Mouse (Mus musculus) CH12.LX (cell line): ENCODE measurements around the gene Mpig6b. TPM values are rescaled to one million over a fixed set of nuclear protein-coding genes. Genes with fewer than 3 reads are reported as not detected.

Experiments used
- DNase-seq: peaks from one replicate; pipeline ENCODE4 v3.0.0-alpha.2; 2013; ENCODE audit errors: extremely low read depth
- H3K27ac ChIP-seq: 2 replicates; pipeline ENCODE4 v1.5.1; 2012; ENCODE audit warnings: low read depth, mild to moderate bottlenecking, control low read depth, moderate library complexity; ENCODE audit not compliant: insufficient read depth
- H3K27me3 ChIP-seq: replicated peaks from 2 replicates; pipeline ENCODE3; 2012; ENCODE audit warnings: inconsistent platforms
- H3K36me3 ChIP-seq, 2 experiments: replicated peaks in 1 of 2; 2 replicates each; pipeline versions ENCODE3 to v1.6.1; 2012; ENCODE audit warnings: inconsistent platforms in 1 of 2, low read length in 1 of 2, mild to moderate bottlenecking in 1 of 2, mixed read lengths in 1 of 2, moderate library complexity in 1 of 2; ENCODE audit not compliant: control insufficient read depth in 1 of 2, insufficient read depth in 1 of 2
- H3K4me1 ChIP-seq, 2 experiments: 2 replicates each; pipeline ENCODE4 v1.6.1; 2012; ENCODE audit warnings: inconsistent platforms in 1 of 2, moderate library complexity in 1 of 2; ENCODE audit not compliant: insufficient read depth in 2 of 2, control insufficient read depth in 1 of 2
- H3K4me2 ChIP-seq: 2 replicates; pipeline ENCODE4 v1.6.1; 2012; ENCODE audit warnings: low read depth, mild to moderate bottlenecking, control low read depth; ENCODE audit not compliant: poor library complexity, insufficient read depth, severe bottlenecking
- H3K4me3 ChIP-seq, 3 experiments: fragments of 150-350 bp in 1 of 3; sonication (generic) in 1 of 3; replicated peaks in 1 of 3; 2 replicates each; pipeline versions ENCODE3 to v1.5.1; 2011 to 2012; ENCODE audit warnings: low read depth in 2 of 3, low read length in 2 of 3, mild to moderate bottlenecking in 2 of 3, moderate library complexity in 2 of 3, control low read depth in 1 of 3, improper control_type of control experiment in 1 of 3, inconsistent platforms in 1 of 3, mixed read lengths in 1 of 3; ENCODE audit not compliant: poor library complexity in 1 of 3
- H3K79me2 ChIP-seq: replicated peaks from 2 replicates; pipeline ENCODE4 v1.6.1; 2012; ENCODE audit warnings: mild to moderate bottlenecking, moderate library complexity; ENCODE audit not compliant: control insufficient read depth, poor library complexity, insufficient read depth, severe bottlenecking; ENCODE audit errors: extremely low read depth
- H3K9ac ChIP-seq: 2 replicates; pipeline ENCODE4 v1.6.1; 2012; ENCODE audit warnings: low read depth, mild to moderate bottlenecking, control low read depth, moderate library complexity; ENCODE audit not compliant: insufficient read depth
- H3K9me3 ChIP-seq: replicated peaks from 2 replicates; pipeline ENCODE3; 2012; ENCODE audit warnings: low read length, inconsistent platforms, mixed read lengths
- BHLHE40 ChIP-seq: IDR thresholded peaks from 2 replicates; pipeline ENCODE4 v1.6.1; 2011; ENCODE audit warnings: mild to moderate bottlenecking, low read depth, low read length, improper control_type of control experiment
- CHD1 ChIP-seq: IDR thresholded peaks from 2 replicates; pipeline ENCODE4 v1.6.1; 2012; ENCODE audit warnings: low read depth, low read length, improper control_type of control experiment, inconsistent platforms
- CHD2 ChIP-seq: IDR thresholded peaks from 2 replicates; pipeline ENCODE4 v1.6.1; 2011; ENCODE audit warnings: low read length, improper control_type of control experiment
- ELF1 ChIP-seq: IDR thresholded peaks from 2 replicates; pipeline ENCODE4 v1.6.1; 2014; ENCODE audit warnings: low read depth, mild to moderate bottlenecking, inconsistent platforms, low read length, improper control_type of control experiment
- EP300 ChIP-seq: IDR thresholded peaks from 2 replicates; pipeline ENCODE4 v1.6.1; 2011; ENCODE audit warnings: low read length, improper control_type of control experiment
- ETS1 ChIP-seq: conservative IDR thresholded peaks from 2 replicates; pipeline ENCODE4 v1.6.1; 2012; ENCODE audit warnings: low read depth, mild to moderate bottlenecking, inconsistent platforms, low read length, improper control_type of control experiment, moderate library complexity
- GABPA ChIP-seq: IDR thresholded peaks from 2 replicates; pipeline ENCODE4 v1.6.1; 2012; ENCODE audit warnings: low read depth, low read length, improper control_type of control experiment, inconsistent platforms; ENCODE audit not compliant: insufficient replicate concordance
- JUN ChIP-seq: IDR thresholded peaks from 2 replicates; pipeline ENCODE4 v1.6.1; 2011; ENCODE audit warnings: low read depth, mild to moderate bottlenecking, low read length, improper control_type of control experiment, moderate library complexity; ENCODE audit not compliant: insufficient read depth
- JUND ChIP-seq: conservative IDR thresholded peaks from 2 replicates; pipeline ENCODE4 v1.6.1; 2011; ENCODE audit warnings: low read depth, low read length, improper control_type of control experiment
- MAFK ChIP-seq: IDR thresholded peaks from 2 replicates; pipeline ENCODE4 v1.6.1; 2011; ENCODE audit warnings: low read length, improper control_type of control experiment; ENCODE audit not compliant: insufficient replicate concordance
- MAZ ChIP-seq: IDR thresholded peaks from 2 replicates; pipeline ENCODE4 v1.6.1; 2012; ENCODE audit warnings: low read depth, mild to moderate bottlenecking, inconsistent platforms, low read length, improper control_type of control experiment, moderate library complexity
- MEF2A ChIP-seq: IDR thresholded peaks from 2 replicates; pipeline ENCODE4 v1.6.1; 2014; ENCODE audit warnings: low read depth, mild to moderate bottlenecking, inconsistent platforms, low read length, improper control_type of control experiment, borderline replicate concordance
- MXI1 ChIP-seq: IDR thresholded peaks from 2 replicates; pipeline ENCODE4 v1.6.1; 2011; ENCODE audit warnings: mild to moderate bottlenecking, low read depth, low read length, improper control_type of control experiment
- NELFE ChIP-seq: IDR thresholded peaks from 2 replicates; pipeline ENCODE4 v1.6.1; 2011; ENCODE audit warnings: low read depth, low read length, improper control_type of control experiment
- NRF1 ChIP-seq: IDR thresholded peaks from 2 replicates; pipeline ENCODE4 v1.6.1; 2014; ENCODE audit warnings: low read depth, mild to moderate bottlenecking, inconsistent platforms, low read length, improper control_type of control experiment, moderate library complexity
- PAX5 ChIP-seq: IDR thresholded peaks from 2 replicates; pipeline ENCODE4 v1.6.1; 2012; ENCODE audit warnings: low read length, inconsistent platforms, mixed read lengths
- POLR2A ChIP-seq: IDR thresholded peaks from 2 replicates; pipeline ENCODE4 v1.6.1; 2011; ENCODE audit warnings: low read depth, mild to moderate bottlenecking, improper control_type of control experiment, low read length
- RAD21 ChIP-seq: IDR thresholded peaks from 2 replicates; pipeline ENCODE4 v1.6.1; 2011; ENCODE audit warnings: low read depth, mild to moderate bottlenecking, low read length, improper control_type of control experiment, moderate library complexity
- RCOR1 ChIP-seq: conservative IDR thresholded peaks from 2 replicates; pipeline ENCODE4 v1.6.1; 2012; ENCODE audit warnings: low read depth, mild to moderate bottlenecking, inconsistent platforms, low read length, improper control_type of control experiment
- SIN3A ChIP-seq: IDR thresholded peaks from 2 replicates; pipeline ENCODE4 v1.6.1; 2012; ENCODE audit warnings: low read length, improper control_type of control experiment, inconsistent platforms
- SMC3 ChIP-seq: IDR thresholded peaks from 2 replicates; pipeline ENCODE4 v1.6.1; 2011; ENCODE audit warnings: low read depth, low read length, improper control_type of control experiment
- TBP ChIP-seq: conservative IDR thresholded peaks from 2 replicates; pipeline ENCODE4 v1.6.1; 2011; ENCODE audit warnings: low read depth, low read length, improper control_type of control experiment
- UBTF ChIP-seq: IDR thresholded peaks from 2 replicates; pipeline ENCODE4 v1.6.1; 2012; ENCODE audit warnings: low read depth, mild to moderate bottlenecking, inconsistent platforms, low read length, improper control_type of control experiment, moderate library complexity
- USF1 ChIP-seq: IDR thresholded peaks from 2 replicates; pipeline ENCODE4 v1.6.1; 2014; ENCODE audit warnings: low read depth, mild to moderate bottlenecking, inconsistent platforms, low read length, improper control_type of control experiment
- dilution Hi-C: fragments of 300-500 bp; cut with MboI; formaldehyde crosslinking; loops from 2 replicates; pipeline ENCODE4 v1.14.3; 2020; ENCODE audit warnings: low sequenced_read_pairs; ENCODE audit not compliant: extremely low pct_unique_long_range_greater_than_20kb, extremely low pct_ligation_motif_present
- in situ Hi-C: fragments of 300-500 bp; cut with MboI; formaldehyde crosslinking; loops from 3 replicates; pipeline ENCODE4 v1.14.3; 2019; ENCODE audit warnings: low sequenced_read_pairs, low pct_ligation_motif_present, low pct_unique_long_range_greater_than_20kb, mixed read lengths
- polyA plus RNA-seq: library from polyadenylated mRNA; unstranded; fragments of >175 nt; gene quantifications from 2 replicates; pipeline ENCODE4 v1.2.1, GENCODE M21; 2012; ENCODE audit warnings: low read depth; ENCODE audit not compliant: insufficient read length
- total RNA-seq, 2 experiments: library from RNA; depleted of rRNA; stranded (reverse); fragments of 300-350 nt in 1 of 2; fragments of >200 nt in 1 of 2; gene quantifications; 2 replicates each; pipeline ENCODE4 v1.2.3; 2012 to 2014

The Mpig6b gene
- total and polyA plus RNA-seq, 3 experiments, result 0.10 TPM; not detected in 2

- Histone ChIP-seq H3K9ac (no peak overlapping the region), H3K27me3 (no peaks in the 10 kb centered on the region), H3K4me2 (no peak overlapping the region), H3K9me3 (no peaks in the 10 kb centered on the region), H3K4me3 (no peak overlapping the region), H3K27ac (no peak overlapping the region), H3K79me2 (no peaks in the 10 kb centered on the region), H3K4me1 (peaks cover 2 to 4% of the 10 kb centered on the region in 2 experiments; a peak in 3 of 4 replicates), H3K36me3 (peaks cover 47 to 83% of the 10 kb centered on the region in 2 experiments)
- in situ Hi-C loops (no loop called here), dilution Hi-C loops (no loop called here)
- DNase-seq, result peak; percentile 14
- no peak for TF ChIP-seq ELF1
- TF ChIP-seq MAZ, result no peak
- no peak for TF ChIP-seq ETS1
- no peak for TF ChIP-seq SIN3A
- no peak for TF ChIP-seq PAX5
- TF ChIP-seq USF1, result no peak
- TF ChIP-seq POLR2A, result no peak
- TF ChIP-seq MAFK, result no peak
- TF ChIP-seq SMC3, result no peak
- TF ChIP-seq UBTF, result no peak
- no peak for TF ChIP-seq NELFE
- no peak for TF ChIP-seq TBP
- TF ChIP-seq CHD2, result no peak
- no peak for TF ChIP-seq MXI1
- no peak for TF ChIP-seq RCOR1
- no peak for TF ChIP-seq CHD1
- no peak for TF ChIP-seq NRF1
Observed at GRCm38 (mm10) chr17:35060737-35061297, 5.2 kb downstream of the Mpig6b start.

GRCm38 (mm10) chr17:35060071-35060470 lies 5.9 kb downstream of the Mpig6b start:
- Histone ChIP-seq H3K27me3 (no peaks in the 10 kb centered on the region), H3K9ac (no peak overlapping the region), H3K4me3 (no peak overlapping the region), H3K4me1 (peaks cover 2 to 7% of the 10 kb centered on the region in 2 experiments; a peak in 3 of 4 replicates), H3K79me2 (no peaks in the 10 kb centered on the region), H3K36me3 (peaks cover 52 to 84% of the 10 kb centered on the region in 2 experiments), H3K9me3 (no peaks in the 10 kb centered on the region), H3K27ac (no peak overlapping the region), H3K4me2 (no peak overlapping the region)
- in situ Hi-C loops (no loop called here), dilution Hi-C loops (no loop called here)
- no peak for TF ChIP-seq ETS1
- TF ChIP-seq MAFK, result no peak
- no peak for TF ChIP-seq CHD1
- no peak for TF ChIP-seq JUN
- TF ChIP-seq RAD21, result no peak
- no peak for TF ChIP-seq NELFE
- TF ChIP-seq MEF2A, result no peak
- no peak for TF ChIP-seq RCOR1
- no peak for TF ChIP-seq NRF1
- TF ChIP-seq GABPA, result no peak
- no peak for TF ChIP-seq BHLHE40
- no peak for TF ChIP-seq JUND
- no peak for TF ChIP-seq EP300
- TF ChIP-seq POLR2A, result no peak
- TF ChIP-seq USF1, result no peak
- no peak for TF ChIP-seq CHD2
- DNase-seq, result no peak
